Mouse (Mus musculus): ENCODE results near the gene Rcan3. TPM values are rescaled to one million over a fixed set of nuclear protein-coding genes. Genes with fewer than 3 reads are reported as not detected.

Gene Rcan3
- polyA plus RNA-seq, 1 experiment from 2014 or later, result 19.7 TPM

GRCm38 (mm10) chr4:135451360-135452015 is 17.8 kb upstream of the Rcan3 start:
- no peaks in the 10 kb centered on the region for H3K9me3 ChIP-seq (ENCODE audit: control insufficient read depth)
- no peak overlapping the region for H3K27ac ChIP-seq (ENCODE audit: low read depth, low read length)
- H3K27me3 ChIP-seq (replicated peaks; ENCODE audit: control insufficient read depth, insufficient read depth, low read length), result no peaks in the 10 kb centered on the region
- ATAC-seq, result no peak
- peaks cover 5% of the 10 kb centered on the region; the same call in 1 of the 2 replicates for H3K36me3 ChIP-seq (ENCODE audit: control insufficient read depth, insufficient read depth)
- H3K4me1 ChIP-seq (replicated peaks; ENCODE audit: control insufficient read depth, insufficient read depth, low read length), result peaks cover 4% of the 10 kb centered on the region; the same call in 1 of the 2 replicates
- TF ChIP-seq CTCF (IDR thresholded peaks at IDR 0.05; ENCODE audit: low read depth), result no peak
- no peak overlapping the region for H3K4me3 ChIP-seq (ENCODE audit: low read depth, low read length)
- H3K9ac ChIP-seq (ENCODE audit: low read depth, low read length), result no peak overlapping the region
- 51% methylated on average over 18 of the region's 18 CpGs for WGBS
- peak overlapping the region; percentile 30; the same call in 1 of the 2 replicates for H3K4me2 ChIP-seq (replicated peaks; ENCODE audit: low read depth)

DNA sequence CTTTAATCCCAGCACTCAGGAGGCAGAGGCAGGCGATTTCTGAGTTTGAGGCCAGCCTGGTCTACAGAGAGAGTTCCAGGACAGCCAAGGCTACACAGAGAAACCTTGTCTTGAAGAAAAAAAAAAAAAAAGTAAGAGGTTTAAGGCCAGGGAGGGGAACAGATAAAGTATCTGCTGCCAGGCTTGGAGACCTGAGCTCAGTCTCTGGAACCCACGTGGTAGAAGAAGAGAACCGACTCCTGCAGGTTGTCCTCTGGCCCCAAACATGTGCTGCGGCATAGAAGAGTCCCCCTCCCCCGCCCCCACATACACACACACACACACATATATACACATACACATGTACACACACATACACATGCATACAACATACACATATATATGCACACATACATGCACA is 8.8 kb upstream of the Rcan3 start:
- ATAC-seq, result no peak
- 65% methylated on average over 5 of the region's 5 CpGs for WGBS
- Histone ChIP-seq H3K27me3 (replicated peaks; ENCODE audit: control insufficient read depth, insufficient read depth, low read length) (no peaks in the 10 kb centered on the region), H3K4me2 (replicated peaks; ENCODE audit: low read depth) (no peak overlapping the region), H3K9me3 (ENCODE audit: control insufficient read depth) (no peaks in the 10 kb centered on the region), H3K4me3 (ENCODE audit: low read depth, low read length) (no peak overlapping the region), H3K27ac (ENCODE audit: low read depth, low read length) (no peak overlapping the region), H3K9ac (ENCODE audit: low read depth, low read length) (no peak overlapping the region), H3K36me3 (ENCODE audit: control insufficient read depth, insufficient read depth) (no peaks in the 10 kb centered on the region), H3K4me1 (replicated peaks; ENCODE audit: control insufficient read depth, insufficient read depth, low read length) (no peaks in the 10 kb centered on the region)
- no peak for TF ChIP-seq CTCF (IDR thresholded peaks at IDR 0.05; ENCODE audit: low read depth)

- H3K9me3 ChIP-seq (ENCODE audit: control insufficient read depth), result no peaks in the 10 kb centered on the region
- ATAC-seq, result no peak
- no peak overlapping the region for H3K4me3 ChIP-seq (ENCODE audit: low read depth, low read length)
- WGBS, result 36% methylated on average over 9 of the region's 9 CpGs
- no peak overlapping the region for H3K27ac ChIP-seq (ENCODE audit: low read depth, low read length)
- H3K9ac ChIP-seq (ENCODE audit: low read depth, low read length), result no peak overlapping the region
- H3K4me2 ChIP-seq (replicated peaks; ENCODE audit: low read depth), result peak overlapping the region; percentile 33; the same call in 1 of the 2 replicates
- H3K4me1 ChIP-seq (replicated peaks; ENCODE audit: control insufficient read depth, insufficient read depth, low read length), result no peaks in the 10 kb centered on the region
- TF ChIP-seq CTCF (IDR thresholded peaks at IDR 0.05; ENCODE audit: low read depth), result peak; percentile 83
- H3K27me3 ChIP-seq (replicated peaks; ENCODE audit: control insufficient read depth, insufficient read depth, low read length), result no peaks in the 10 kb centered on the region
- H3K36me3 ChIP-seq (ENCODE audit: control insufficient read depth, insufficient read depth), result no peaks in the 10 kb centered on the region
Observed at GRCm38 (mm10) chr4:135439904-135440522, 6.4 kb upstream of the Rcan3 start.

GRCm38 (mm10) chr4:135439188-135439647 is 5.6 kb upstream of the Rcan3 start:
- no peaks in the 10 kb centered on the region for H3K36me3 ChIP-seq (ENCODE audit: control insufficient read depth, insufficient read depth)
- H3K9me3 ChIP-seq (ENCODE audit: control insufficient read depth), result no peaks in the 10 kb centered on the region
- H3K4me1 ChIP-seq (replicated peaks; ENCODE audit: control insufficient read depth, insufficient read depth, low read length), result no peaks in the 10 kb centered on the region
- 1% methylated on average over 15 of the region's 15 CpGs for WGBS
- peak; percentile 86 for ATAC-seq
- no peak; the same call in 1 of the 2 replicates for TF ChIP-seq CTCF (IDR thresholded peaks at IDR 0.05; ENCODE audit: low read depth)
- no peaks in the 10 kb centered on the region for H3K27me3 ChIP-seq (replicated peaks; ENCODE audit: control insufficient read depth, insufficient read depth, low read length)
- H3K27ac ChIP-seq (ENCODE audit: low read depth, low read length), result peak overlapping the region; percentile 62; the same call in 1 of the 2 replicates
- H3K9ac ChIP-seq (ENCODE audit: low read depth, low read length), result no peak overlapping the region
- H3K4me3 ChIP-seq (ENCODE audit: low read depth, low read length), result peak overlapping the region; percentile 13; the same call in 1 of the 2 replicates
- H3K4me2 ChIP-seq (replicated peaks; ENCODE audit: low read depth), result peak overlapping the region; percentile 55

- ATAC-seq, result no peak
- H3K4me1 ChIP-seq (replicated peaks; ENCODE audit: control insufficient read depth, insufficient read depth, low read length), result 0 out of 2 replicates have a peak, but pooled peaks cover 3% of the 10 kb centered on the region
- no peak overlapping the region for H3K27ac ChIP-seq (ENCODE audit: low read depth, low read length)
- no peak overlapping the region for H3K4me2 ChIP-seq (replicated peaks; ENCODE audit: low read depth)
- H3K9me3 ChIP-seq (ENCODE audit: control insufficient read depth), result no peaks in the 10 kb centered on the region
- no peaks in the 10 kb centered on the region for H3K27me3 ChIP-seq (replicated peaks; ENCODE audit: control insufficient read depth, insufficient read depth, low read length)
- H3K9ac ChIP-seq (ENCODE audit: low read depth, low read length), result no peak overlapping the region
- H3K36me3 ChIP-seq (ENCODE audit: control insufficient read depth, insufficient read depth), result no peaks in the 10 kb centered on the region
- H3K4me3 ChIP-seq (ENCODE audit: low read depth, low read length), result no peak overlapping the region
- TF ChIP-seq CTCF (IDR thresholded peaks at IDR 0.05; ENCODE audit: low read depth), result no peak
Observed at GRCm38 (mm10) chr4:135437924-135438323, 4.3 kb upstream of the Rcan3 start.

DNA sequence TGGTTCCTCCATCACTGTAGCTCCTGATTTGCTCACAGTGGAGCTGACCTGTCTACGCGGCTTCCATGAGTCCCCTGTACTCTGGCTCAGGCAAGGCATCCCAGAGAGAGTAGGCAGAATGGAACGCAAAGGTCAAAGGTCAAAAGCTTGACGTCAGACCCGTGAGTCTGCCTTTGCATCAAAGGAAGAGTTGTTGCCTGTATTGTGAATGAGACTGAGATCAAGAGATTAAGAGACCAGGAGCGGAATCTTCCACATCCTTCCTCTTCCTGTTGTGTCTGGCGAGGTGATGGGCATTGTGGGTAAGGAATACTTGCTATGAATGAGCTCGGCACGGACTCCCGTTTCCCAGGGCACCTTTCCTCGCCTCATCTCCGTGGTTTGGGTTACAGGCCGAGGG is 2.6 kb upstream of the Rcan3 start:
- H3K9ac ChIP-seq (ENCODE audit: low read depth, low read length), result no peak overlapping the region
- ATAC-seq, result no peak
- H3K4me1 ChIP-seq (replicated peaks; ENCODE audit: control insufficient read depth, insufficient read depth, low read length), result 0 out of 2 replicates have a peak, but pooled peaks cover 4% of the 10 kb centered on the region
- 61% methylated on average over 13 of the region's 13 CpGs for WGBS
- H3K27ac ChIP-seq (ENCODE audit: low read depth, low read length), result no peak overlapping the region; the same call in 1 of the 2 replicates
- no peaks in the 10 kb centered on the region for H3K9me3 ChIP-seq (ENCODE audit: control insufficient read depth)
- H3K36me3 ChIP-seq (ENCODE audit: control insufficient read depth, insufficient read depth), result no peaks in the 10 kb centered on the region
- no peak for TF ChIP-seq CTCF (IDR thresholded peaks at IDR 0.05; ENCODE audit: low read depth)
- H3K27me3 ChIP-seq (replicated peaks; ENCODE audit: control insufficient read depth, insufficient read depth, low read length), result no peaks in the 10 kb centered on the region
- no peak overlapping the region for H3K4me2 ChIP-seq (replicated peaks; ENCODE audit: low read depth)
- no peak overlapping the region for H3K4me3 ChIP-seq (ENCODE audit: low read depth, low read length)
